Mouse (Mus musculus) embryonic fibroblast, embryonic 13.5 days (primary cell): Measurements from ENCODE around the gene Fam196b. TPM values are rescaled to one million over a fixed set of nuclear protein-coding genes. Genes with fewer than 3 reads are reported as not detected.

Experiments
- H3K27ac ChIP-seq: 2 replicates; pipeline ENCODE4 v1.5.1; 2012; ENCODE audit warnings: low read length, control low read depth, inconsistent platforms; ENCODE audit not compliant: insufficient read depth
- H3K4me1 ChIP-seq: 2 replicates; pipeline ENCODE4 v1.6.1; 2011; ENCODE audit warnings: low read length; ENCODE audit not compliant: control insufficient read depth, insufficient read depth
- H3K4me3 ChIP-seq: 2 replicates; pipeline ENCODE4 v1.5.1; 2011; ENCODE audit warnings: mild to moderate bottlenecking, control low read depth, low read length; ENCODE audit not compliant: insufficient read depth
- CTCF ChIP-seq: IDR thresholded peaks from 2 replicates; pipeline ENCODE4 v1.5.1; 2011; ENCODE audit warnings: mild to moderate bottlenecking, control low read depth, low read length, moderate library complexity, borderline replicate concordance; ENCODE audit not compliant: insufficient read depth
- POLR2A ChIP-seq: IDR thresholded peaks from 2 replicates; pipeline ENCODE4 v1.6.1; 2011; ENCODE audit warnings: low read depth, mild to moderate bottlenecking, control low read depth, low read length, moderate library complexity
- polyA plus RNA-seq: library from polyadenylated mRNA; stranded (reverse); fragments of >200 nt; gene quantifications from 2 replicates; pipeline ENCODE4 v1.2.4, GENCODE M21; 2011; ENCODE audit warnings: low read depth; ENCODE audit not compliant: missing spikeins, insufficient read length

Fam196b gene
- polyA plus RNA-seq, 1 experiment: 0.19 TPM

- Histone ChIP-seq H3K27ac (no peak overlapping the region), H3K4me1 (no peaks in the 10 kb centered on the region), H3K4me3 (no peak overlapping the region)
- TF ChIP-seq CTCF (no peak), POLR2A (no peak)
Observed at GRCm38 (mm10) chr11:34297698-34298378, 16.8 kb upstream of the Fam196b start.

- H3K4me1 ChIP-seq: no peaks in the 10 kb centered on the region
- H3K4me3 ChIP-seq: no peak overlapping the region
- TF ChIP-seq POLR2A: no peak
- TF ChIP-seq CTCF: no peak
- H3K27ac ChIP-seq: no peak overlapping the region
Observed at GRCm38 (mm10) chr11:34299550-34299949, 15.1 kb upstream of the Fam196b start.

- H3K27ac ChIP-seq: no peak overlapping the region
- no peak overlapping the region for H3K4me3 ChIP-seq
- TF ChIP-seq POLR2A (no peak), CTCF (no peak)
- no peaks in the 10 kb centered on the region for H3K4me1 ChIP-seq
Observed at GRCm38 (mm10) chr11:34300064-34300463, 14.6 kb upstream of the Fam196b start.

- Histone ChIP-seq H3K27ac (no peak overlapping the region), H3K4me3 (no peak overlapping the region), H3K4me1 (no peaks in the 10 kb centered on the region)
- TF ChIP-seq POLR2A: no peak
Observed at GRCm38 (mm10) chr11:34306231-34306630, 8.4 kb upstream of the Fam196b start.

GRCm38 (mm10) chr11:34308731-34309130, 5.9 kb upstream of the Fam196b start:
- no peak overlapping the region for H3K4me3 ChIP-seq
- no peak overlapping the region for H3K27ac ChIP-seq
- TF ChIP-seq POLR2A: no peak
- TF ChIP-seq CTCF: no peak
- no peaks in the 10 kb centered on the region for H3K4me1 ChIP-seq

GRCm38 (mm10) chr11:34309360-34309759, 5.3 kb upstream of the Fam196b start:
- H3K27ac ChIP-seq: no peak overlapping the region
- no peak overlapping the region for H3K4me3 ChIP-seq
- TF ChIP-seq CTCF: no peak
- no peak for TF ChIP-seq POLR2A
- H3K4me1 ChIP-seq: no peaks in the 10 kb centered on the region

- no peak overlapping the region for H3K27ac ChIP-seq
- no peaks in the 10 kb centered on the region for H3K4me1 ChIP-seq
- no peak overlapping the region for H3K4me3 ChIP-seq
- TF ChIP-seq POLR2A (no peak), CTCF (no peak)
Observed at GRCm38 (mm10) chr11:34311717-34312116, 2.9 kb upstream of the Fam196b start.

- no peaks in the 10 kb centered on the region for H3K4me1 ChIP-seq
- TF ChIP-seq POLR2A: no peak
- TF ChIP-seq CTCF: no peak
- H3K4me3 ChIP-seq: no peak overlapping the region
- no peak overlapping the region for H3K27ac ChIP-seq
Observed at GRCm38 (mm10) chr11:34312208-34312607, 2.4 kb upstream of the Fam196b start.

GRCm38 (mm10) chr11:34315383-34315782, 761 bp downstream of the Fam196b start:
- Histone ChIP-seq H3K4me3 (no peak overlapping the region), H3K27ac (no peak overlapping the region), H3K4me1 (no peaks in the 10 kb centered on the region)
- no peak for TF ChIP-seq POLR2A
- TF ChIP-seq CTCF: no peak

- Histone ChIP-seq H3K4me3 (no peak overlapping the region), H3K4me1 (no peaks in the 10 kb centered on the region), H3K27ac (no peak overlapping the region)
- TF ChIP-seq CTCF (no peak), POLR2A (no peak)
Observed at GRCm38 (mm10) chr11:34316176-34316575, 1.6 kb downstream of the Fam196b start.
